Mouse (Mus musculus): ENCODE measurements around the gene Spata17. TPM values are rescaled to one million over a fixed set of nuclear protein-coding genes. Genes with fewer than 3 reads are reported as not detected.

The Spata17 gene
- polyA plus RNA-seq (2015; fragmentation: Nextera tagmentation; extraction: Ambion mirVana), result 2.1 and 2.5 TPM in 2 replicates

GRCm38 (mm10) chr1:187215181-187216116 is at the start of gene Spata17, which contains the start of gene Gpatch2:
Gene Spata17 (minus strand): TSS chr1:187215465.
Gene Gpatch2 (plus strand): TSS chr1:187215508.
- H3K36me3 ChIP-seq (replicated peaks), result no peaks in the 10 kb centered on the region
- H3K27ac ChIP-seq, result peak within 1 kb of the TSS; percentile 86
- H3K27me3 ChIP-seq (replicated peaks), result no peaks in the 10 kb centered on the region
- ATAC-seq (replicated peaks), result peak; percentile 93
- peak within 1 kb of the TSS; percentile 97 for H3K4me3 ChIP-seq
- under 1% methylated on average over 58 of the region's 58 CpGs for WGBS
- H3K9ac ChIP-seq, result peak within 1 kb of the TSS; percentile 81
- H3K4me1 ChIP-seq, result peaks cover 9% of the 10 kb centered on the region
- no peaks in the 10 kb centered on the region for H3K9me3 ChIP-seq
- peak within 1 kb of the TSS; percentile 78 for H3K4me2 ChIP-seq

GRCm38 (mm10) chr1:187258756-187259155 is 43.5 kb upstream of the Spata17 start:
- Histone ChIP-seq H3K4me3 (no peak overlapping the region), H3K9me3 (no peaks in the 10 kb centered on the region), H3K4me1 (peaks cover 2% of the 10 kb centered on the region; the same call in 1 of the 2 replicates), H3K36me3 (replicated peaks) (no peaks in the 10 kb centered on the region), H3K27me3 (replicated peaks) (no peaks in the 10 kb centered on the region), H3K27ac (no peak overlapping the region), H3K4me2 (no peak overlapping the region), H3K9ac (no peak overlapping the region)
- 79% methylated on average over 4 of the region's 4 CpGs for WGBS
- ATAC-seq (replicated peaks), result no peak

- H3K4me2 ChIP-seq, result no peak overlapping the region
- H3K4me1 ChIP-seq, result no peaks in the 10 kb centered on the region
- H3K9me3 ChIP-seq, result no peaks in the 10 kb centered on the region
- no peak overlapping the region for H3K9ac ChIP-seq
- 86% methylated on average over 1 of the region's 1 CpGs for WGBS
- H3K27me3 ChIP-seq (replicated peaks), result no peaks in the 10 kb centered on the region
- no peak for ATAC-seq (replicated peaks)
- no peaks in the 10 kb centered on the region for H3K36me3 ChIP-seq (replicated peaks)
- H3K27ac ChIP-seq, result no peak overlapping the region
- no peak overlapping the region for H3K4me3 ChIP-seq
These were observed 35.5 kb upstream of the Spata17 start for GRCm38 (mm10) chr1:187250741-187251262.

GRCm38 (mm10) chr1:187244734-187245133 is 29.5 kb upstream of the Spata17 start:
- H3K9ac ChIP-seq, result no peak overlapping the region
- H3K4me2 ChIP-seq, result no peak overlapping the region
- H3K4me3 ChIP-seq, result no peak overlapping the region
- ATAC-seq (replicated peaks), result no peak
- no peaks in the 10 kb centered on the region for H3K36me3 ChIP-seq (replicated peaks)
- no peaks in the 10 kb centered on the region for H3K9me3 ChIP-seq
- H3K27ac ChIP-seq, result no peak overlapping the region
- WGBS, result 86% methylated on average over 5 of the region's 5 CpGs
- no peaks in the 10 kb centered on the region for H3K4me1 ChIP-seq
- no peaks in the 10 kb centered on the region for H3K27me3 ChIP-seq (replicated peaks)

- no peaks in the 10 kb centered on the region for H3K36me3 ChIP-seq (replicated peaks)
- H3K27ac ChIP-seq, result no peak overlapping the region
- H3K4me2 ChIP-seq, result no peak overlapping the region
- H3K4me1 ChIP-seq, result no peaks in the 10 kb centered on the region
- no peak overlapping the region for H3K4me3 ChIP-seq
- ATAC-seq (replicated peaks), result no peak
- H3K9ac ChIP-seq, result no peak overlapping the region
- H3K27me3 ChIP-seq (replicated peaks), result no peaks in the 10 kb centered on the region
- no peaks in the 10 kb centered on the region for H3K9me3 ChIP-seq
- WGBS, result 94% methylated on average over 5 of the region's 5 CpGs
These were observed 26.1 kb upstream of the Spata17 start for GRCm38 (mm10) chr1:187241329-187241728.

GRCm38 (mm10) chr1:187240304-187240703 is 25.0 kb upstream of the Spata17 start:
- ATAC-seq (replicated peaks), result no peak
- Histone ChIP-seq H3K27me3 (replicated peaks) (no peaks in the 10 kb centered on the region), H3K4me1 (no peaks in the 10 kb centered on the region), H3K36me3 (replicated peaks) (no peaks in the 10 kb centered on the region), H3K27ac (no peak overlapping the region), H3K9ac (no peak overlapping the region), H3K9me3 (no peaks in the 10 kb centered on the region), H3K4me3 (no peak overlapping the region), H3K4me2 (no peak overlapping the region)
- WGBS, result 95% methylated on average over 3 of the region's 3 CpGs

GRCm38 (mm10) chr1:187238061-187238460 is 22.8 kb upstream of the Spata17 start:
- no peaks in the 10 kb centered on the region for H3K27me3 ChIP-seq (replicated peaks)
- WGBS, result 92% methylated on average over 4 of the region's 4 CpGs
- H3K4me3 ChIP-seq, result no peak overlapping the region
- ATAC-seq (replicated peaks), result no peak
- no peak overlapping the region for H3K4me2 ChIP-seq
- 0 out of 2 replicates have a peak, but pooled peaks cover 2% of the 10 kb centered on the region for H3K36me3 ChIP-seq (replicated peaks)
- no peak overlapping the region for H3K27ac ChIP-seq
- H3K4me1 ChIP-seq, result no peaks in the 10 kb centered on the region
- H3K9ac ChIP-seq, result no peak overlapping the region
- H3K9me3 ChIP-seq, result no peaks in the 10 kb centered on the region

- Histone ChIP-seq H3K27me3 (replicated peaks) (no peaks in the 10 kb centered on the region), H3K4me1 (no peaks in the 10 kb centered on the region), H3K9me3 (no peaks in the 10 kb centered on the region), H3K9ac (no peak overlapping the region), H3K4me2 (no peak overlapping the region), H3K36me3 (replicated peaks) (0 out of 2 replicates have a peak, but pooled peaks cover 2% of the 10 kb centered on the region), H3K4me3 (no peak overlapping the region), H3K27ac (no peak overlapping the region)
- 86% methylated on average over 6 of the region's 6 CpGs for WGBS
- no peak for ATAC-seq (replicated peaks)
These were observed 21.0 kb upstream of the Spata17 start for GRCm38 (mm10) chr1:187236296-187236695.

- no peak overlapping the region for H3K27ac ChIP-seq
- no peak overlapping the region for H3K9ac ChIP-seq
- 0 out of 2 replicates have a peak, but pooled peaks cover 2% of the 10 kb centered on the region for H3K36me3 ChIP-seq (replicated peaks)
- H3K4me1 ChIP-seq, result no peaks in the 10 kb centered on the region
- no peaks in the 10 kb centered on the region for H3K27me3 ChIP-seq (replicated peaks)
- ATAC-seq (replicated peaks), result no peak
- H3K4me2 ChIP-seq, result no peak overlapping the region
- H3K4me3 ChIP-seq, result no peak overlapping the region
- no peaks in the 10 kb centered on the region for H3K9me3 ChIP-seq
- 95% methylated on average over 3 of the region's 3 CpGs for WGBS
These were observed 19.9 kb upstream of the Spata17 start for GRCm38 (mm10) chr1:187235161-187235560.

GRCm38 (mm10) chr1:187232996-187233615 is 17.8 kb upstream of the Spata17 start:
- Histone ChIP-seq H3K4me2 (no peak overlapping the region), H3K4me3 (no peak overlapping the region), H3K9ac (no peak overlapping the region), H3K4me1 (no peaks in the 10 kb centered on the region), H3K36me3 (replicated peaks) (0 out of 2 replicates have a peak, but pooled peaks cover 2% of the 10 kb centered on the region), H3K9me3 (no peaks in the 10 kb centered on the region), H3K27ac (no peak overlapping the region), H3K27me3 (replicated peaks) (no peaks in the 10 kb centered on the region)
- WGBS, result 66% methylated on average over 7 of the region's 7 CpGs
- ATAC-seq (replicated peaks), result no peak

- H3K27ac ChIP-seq, result no peak overlapping the region
- WGBS, result 86% methylated on average over 14 of the region's 14 CpGs
These were observed 17.1 kb upstream of the Spata17 start for GRCm38 (mm10) chr1:187232196-187232955.

More at GRCm38 (mm10) chr1:187232196-187232955, 17.1 kb upstream of the Spata17 start:
- Histone ChIP-seq H3K27me3 (replicated peaks) (no peaks in the 10 kb centered on the region), H3K36me3 (replicated peaks) (0 out of 2 replicates have a peak, but pooled peaks cover 2% of the 10 kb centered on the region), H3K9me3 (no peaks in the 10 kb centered on the region), H3K4me2 (no peak overlapping the region), H3K4me1 (no peaks in the 10 kb centered on the region), H3K9ac (no peak overlapping the region), H3K4me3 (no peak overlapping the region)
- no peak for ATAC-seq (replicated peaks)

Measured in midbrain, embryonic 15.5 days (tissue).